ENCODE assay signal across 9 mouse cellular contexts in genomic region chr14:30551509-30551908, GRCm38 (mm10). TPM values are rescaled to one million over a fixed set of nuclear protein-coding genes. Genes with fewer than 3 reads are reported as not detected.
DNase-seq lines count a peak whose midpoint lies in the region; ATAC-seq and TF ChIP-seq lines count a peak whose summit lies in the region.
"Had no signal": no experiment of that assay in that cellular context is flagged by ENCODE, and none has a peak within 500 bp of the region (broad histone marks: within the 10 kb centered on the region; RNA-seq: fewer than 3 reads in every experiment).

No protein-coding gene starts in this region.

- peak overlapping the region; percentile 75 for H3K4me2 ChIP-seq in hindbrain, embryonic 14.5 days (replicated peaks)

- no peak overlapping the region for H3K9ac ChIP-seq in hindbrain, embryonic 14.5 days

- TF ChIP-seq CTCF in bone marrow, adult 2 months (IDR thresholded peaks at IDR 0.05; ENCODE audit: control insufficient read depth, insufficient read depth, low read length) = no peak

- ATAC-seq in hindbrain, embryonic 14.5 days (ENCODE audit: low FRiP score) = no peak
- ATAC-seq in monocyte, adult 5-6 weeks (replicated peaks; ENCODE audit: insufficient number of reproducible peaks, low FRiP score, low TSS enrichment, poor library complexity, severe bottlenecking) = no peak
- no peak for ATAC-seq in inflammation-experienced regulatory T-cells, adult 6 months

- H3K9me3 ChIP-seq in hindbrain, embryonic 14.5 days (ENCODE audit: control insufficient read depth, low read length) = no peaks in the 10 kb centered on the region

- H3K27me3 ChIP-seq in hindbrain, embryonic 14.5 days (ENCODE audit: control insufficient read depth, insufficient read depth, low read length) = no peaks in the 10 kb centered on the region

- peak overlapping the region; percentile 52 for H3K27ac ChIP-seq in bone marrow, adult 2 months (ENCODE audit: control insufficient read depth, insufficient read depth, low read depth, low read length, poor library complexity)
- H3K27ac ChIP-seq in hindbrain, embryonic 14.5 days = no peak overlapping the region

- H3K4me1 ChIP-seq in bone marrow, adult 2 months (ENCODE audit: control insufficient read depth, insufficient read depth, low read length) = no peaks in the 10 kb centered on the region; the same call in 1 of the 2 replicates
- H3K4me1 ChIP-seq in hindbrain, embryonic 14.5 days (replicated peaks; ENCODE audit: control insufficient read depth, insufficient read depth, low read length) = peaks cover 26% of the 10 kb centered on the region

- H3K36me3 ChIP-seq in hindbrain, embryonic 14.5 days (replicated peaks; ENCODE audit: control insufficient read depth, insufficient read depth) = 0 out of 2 replicates have a peak, but pooled peaks cover 4% of the 10 kb centered on the region

- DNase-seq in adrenal gland, postnatal 36 days = peak; percentile 48 to 49
- DNase-seq in adrenal gland, postnatal 4 days (ENCODE audit: low spot score in 2 of 2) = no peak
- DNase-seq in hindbrain, embryonic 14.5 days (ENCODE audit: low spot score) = no peak
- DNase-seq in lung, postnatal 4 days = peak; percentile 34 to 53
- no peak for DNase-seq in frontal cortex, postnatal 25 days (ENCODE audit: low spot score in 2 of 2)
- DNase-seq: cerebellum, adult 18-20 months had no signal

- H3K4me3 ChIP-seq in bone marrow, adult 2 months (replicated peaks; ENCODE audit: control insufficient read depth, low read depth, low read length) = peak overlapping the region; percentile 71
- 0 out of 2 replicates have a peak overlapping the region, but pooled peaks have one; percentile 0 for H3K4me3 ChIP-seq in hindbrain, embryonic 14.5 days (replicated peaks; ENCODE audit: low read length)

- no peak for TF ChIP-seq POLR2A in bone marrow, adult 2 months (IDR thresholded peaks at IDR 0.05; ENCODE audit: borderline replicate concordance, control insufficient read depth, low read depth, low read length)

- 55% methylated on average over 5 of the region's 5 CpGs for WGBS in bone marrow, adult 2 months
- 65% methylated on average over 5 of the region's 5 CpGs for WGBS in hindbrain, embryonic 14.5 days

RNA-seq across cellular contexts. Expression of gene Tkt, which starts 3.4 kb away (rescaled TPM):
- 1,000 to 10,000 TPM; 1,323 to 1,442 TPM for total RNA-seq in adrenal gland, postnatal 36 days (2021)
- total RNA-seq in adrenal gland, postnatal 4 days (2021) = 100 to 1,000 TPM; 399 to 408 TPM
- polyA plus RNA-seq in bone marrow, adult 2 months (2011; ENCODE audit: insufficient read depth, insufficient read length, low replicate concordance, missing spikeins) = 382 and 665 TPM in 2 replicates
- 110 and 144 TPM in 2 replicates for polyA plus RNA-seq in hindbrain, embryonic 14.5 days (2014; fragmentation: Nextera tagmentation; extraction: Ambion mirVana)
- total RNA-seq in monocyte, adult 5-6 weeks (2017) = 278 to 467 TPM (median 383 TPM) in 3 replicates
- 100 to 1,000 TPM; 203 to 235 (median 209) TPM for polyA plus RNA-seq in inflammation-experienced regulatory T-cells, adult 6 months (2017; shearing (Covaris generic))

Comparison
In these comparisons a context has a peak if more than half of its experiments do, and no peak if none do; other contexts are left out.
1. DNase-seq: peak in adrenal gland, postnatal 36 days (2 of 2) and lung, postnatal 4 days (2 of 2); none in adrenal gland, postnatal 4 days (0 of 2), hindbrain, embryonic 14.5 days (single experiment) and frontal cortex, postnatal 25 days (0 of 2).